Mouse (Mus musculus): ENCODE data around the gene Syt2.

Gene Syt2

DNA sequence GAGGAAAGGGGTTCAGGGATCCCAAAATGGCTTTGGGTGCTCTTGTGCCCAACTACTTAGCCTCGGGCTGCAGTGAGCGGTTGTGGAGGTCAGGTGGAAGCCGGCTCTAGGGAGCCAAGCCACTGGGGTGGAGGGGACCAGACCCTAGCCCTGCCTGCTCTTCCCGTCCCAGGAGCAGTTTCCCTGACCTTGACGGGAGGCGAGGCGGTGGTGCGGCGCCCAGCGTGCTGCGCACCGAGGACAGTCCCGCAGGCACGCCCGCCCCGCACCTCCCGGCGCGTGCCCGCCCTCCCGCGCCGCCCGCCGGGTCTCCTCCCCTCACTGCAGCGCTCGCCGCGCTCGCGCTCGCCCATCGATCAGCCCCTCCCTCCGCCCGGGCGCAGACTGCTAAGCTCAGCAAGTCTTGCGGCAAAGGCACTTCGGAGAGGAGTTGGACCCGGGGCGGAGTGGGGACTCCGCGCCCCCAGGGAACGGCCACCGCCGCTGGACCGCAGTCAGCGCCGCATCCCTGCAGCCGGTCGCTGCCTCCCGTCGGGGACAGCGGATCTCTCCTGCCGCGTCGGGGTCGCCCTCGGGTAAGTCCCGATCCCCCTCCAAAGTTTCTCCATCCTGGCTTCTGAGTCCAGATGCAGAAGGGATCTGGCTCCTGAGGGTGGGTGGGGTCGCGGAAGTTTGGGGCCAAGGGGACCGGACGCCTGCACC is at the start of gene Syt2:
Gene Syt2 (plus strand): TSS at position 417 of the 702 bp plus-strand sequence.
- no peak for DNase-seq (ENCODE audit: low read depth)

- no peak for DNase-seq (ENCODE audit: low read depth)
Observed at GRCm38 (mm10) chr1:134597339-134598054, 49.0 kb upstream of the Syt2 start.

DNA sequence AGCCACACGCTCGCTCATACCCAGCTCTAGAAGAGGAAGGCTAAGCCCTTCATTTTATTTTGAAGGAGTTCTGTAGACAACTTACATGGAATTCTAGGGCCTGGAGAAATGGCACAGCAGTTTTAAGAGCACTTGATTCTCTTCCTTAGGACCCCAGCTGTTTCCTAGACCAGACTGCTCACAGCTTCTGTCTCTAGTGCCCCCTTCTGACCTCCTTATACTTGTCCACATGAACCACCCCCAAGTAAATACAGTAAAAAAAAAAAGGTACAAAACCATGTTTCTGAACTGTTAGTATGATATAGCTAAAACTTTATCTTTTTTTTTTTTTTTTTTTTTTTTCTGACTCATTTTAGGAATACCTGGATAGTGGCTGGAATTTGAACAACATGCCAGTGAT is 42.4 kb upstream of the Syt2 start:
- DNase-seq (ENCODE audit: low read depth), result no peak

GRCm38 (mm10) chr1:134605670-134606069 is 40.8 kb upstream of the Syt2 start:
- no peak for DNase-seq (ENCODE audit: low read depth)

- no peak for DNase-seq (ENCODE audit: low read depth)
Observed at GRCm38 (mm10) chr1:134606381-134606780, 40.1 kb upstream of the Syt2 start.

GRCm38 (mm10) chr1:134607279-134607678 is 39.2 kb upstream of the Syt2 start:
- no peak for DNase-seq (ENCODE audit: low read depth)

- DNase-seq (ENCODE audit: low read depth), result no peak
Observed at GRCm38 (mm10) chr1:134609172-134609571, 37.3 kb upstream of the Syt2 start.

GRCm38 (mm10) chr1:134614554-134614953 is 31.9 kb upstream of the Syt2 start:
- no peak for DNase-seq (ENCODE audit: low read depth)

- no peak for DNase-seq (ENCODE audit: low read depth)
Observed at GRCm38 (mm10) chr1:134614988-134615387, 31.5 kb upstream of the Syt2 start.

GRCm38 (mm10) chr1:134617656-134618055 is 28.8 kb upstream of the Syt2 start:
- DNase-seq (ENCODE audit: low read depth), result no peak

DNA sequence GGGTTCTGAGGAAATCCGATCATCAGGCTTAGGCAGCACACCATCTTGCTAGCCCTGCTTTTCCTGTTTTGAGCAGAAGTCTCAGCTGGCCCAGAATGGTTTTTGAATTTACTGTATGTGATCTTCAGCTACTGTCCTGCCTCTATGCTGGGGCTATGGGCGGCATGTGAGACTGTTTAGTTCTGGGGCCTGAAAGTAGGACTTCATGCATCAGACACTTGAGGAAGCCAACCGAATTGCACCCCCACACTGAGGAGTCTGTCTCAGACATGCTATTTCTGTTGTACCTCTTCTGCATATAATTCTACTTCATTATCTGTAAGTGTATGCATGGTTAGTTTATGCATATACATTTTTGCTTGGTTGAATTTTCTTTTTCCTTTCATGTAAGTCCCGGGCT is 21.2 kb upstream of the Syt2 start:
- DNase-seq (ENCODE audit: low read depth), result no peak

- no peak for DNase-seq (ENCODE audit: low read depth)
Observed at GRCm38 (mm10) chr1:134629455-134629854, 17.0 kb upstream of the Syt2 start.

- no peak for DNase-seq (ENCODE audit: low read depth)
Observed at GRCm38 (mm10) chr1:134634296-134634695, 12.2 kb upstream of the Syt2 start.

DNA sequence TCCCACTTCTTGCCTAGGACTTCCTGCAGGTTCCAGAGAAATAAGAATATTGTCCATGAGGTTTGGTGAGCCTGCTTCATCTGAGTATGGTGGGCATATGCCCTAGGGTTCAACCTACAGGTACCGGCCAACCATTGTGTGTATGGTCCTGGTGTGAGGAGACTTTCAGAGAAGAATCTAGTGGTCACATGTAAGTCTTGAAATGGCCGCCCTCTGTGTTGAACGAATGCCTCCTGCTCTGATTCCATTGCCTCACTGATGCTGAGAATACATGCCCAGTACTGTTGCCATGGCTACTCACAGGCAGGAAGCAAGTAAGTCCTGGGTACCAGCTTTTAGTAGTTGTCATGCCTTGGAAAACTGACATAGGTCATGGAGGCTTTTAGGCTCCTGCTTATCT is 10.2 kb upstream of the Syt2 start:
- DNase-seq (ENCODE audit: low read depth), result no peak

DNA sequence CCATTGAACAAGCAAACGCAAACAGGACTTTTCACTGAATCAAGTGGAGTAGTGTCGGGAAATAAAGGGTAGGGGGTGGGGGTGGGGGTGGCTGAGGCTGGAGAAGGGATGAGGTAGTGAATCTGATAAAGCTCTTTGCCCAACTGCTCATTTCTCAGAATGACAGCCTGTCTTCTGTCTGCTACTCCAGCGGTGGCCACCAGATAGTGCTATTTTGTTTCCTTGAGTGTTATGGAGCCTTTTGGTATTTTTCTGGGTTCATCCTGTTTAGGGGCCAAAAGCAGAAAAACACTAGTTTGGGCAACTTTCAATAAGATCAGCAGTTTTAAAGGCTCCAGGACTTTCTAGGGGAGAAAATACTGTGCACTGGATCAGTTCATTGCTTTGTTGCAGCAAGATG is 9.8 kb upstream of the Syt2 start:
- no peak for DNase-seq (ENCODE audit: low read depth)

- DNase-seq (ENCODE audit: low read depth), result no peak
Observed at GRCm38 (mm10) chr1:134638041-134638440, 8.4 kb upstream of the Syt2 start.

- no peak for DNase-seq (ENCODE audit: low read depth)
Observed at GRCm38 (mm10) chr1:134638522-134638921, 8.0 kb upstream of the Syt2 start.

GRCm38 (mm10) chr1:134639460-134639859 is 7.0 kb upstream of the Syt2 start:
- DNase-seq (ENCODE audit: low read depth), result no peak

GRCm38 (mm10) chr1:134641507-134641906 is 5.0 kb upstream of the Syt2 start:
- DNase-seq (ENCODE audit: low read depth), result no peak

- DNase-seq (ENCODE audit: low read depth), result no peak
Observed at GRCm38 (mm10) chr1:134643702-134644101, 2.8 kb upstream of the Syt2 start.

- DNase-seq (ENCODE audit: low read depth), result no peak
Observed at GRCm38 (mm10) chr1:134645408-134646200, 873 bp upstream of the Syt2 start.

DNA sequence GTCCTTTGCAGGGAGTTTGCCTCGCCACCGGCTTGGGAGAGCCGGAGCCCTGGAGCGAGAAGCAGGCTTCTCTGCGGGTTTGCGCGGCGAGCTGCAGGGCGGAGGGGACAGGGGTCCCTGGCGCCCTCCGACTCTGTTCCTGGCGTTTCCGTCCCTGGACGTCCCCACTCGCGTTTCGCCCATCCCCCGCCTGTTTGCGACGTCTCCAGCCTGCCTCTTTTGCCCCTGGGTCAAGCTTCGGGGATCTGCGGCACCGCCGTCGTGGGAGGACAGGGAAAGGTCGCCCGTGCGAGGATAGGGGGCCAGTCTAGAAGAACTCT is 446 bp downstream of the Syt2 start:
- DNase-seq (ENCODE audit: low read depth), result no peak

GRCm38 (mm10) chr1:134647591-134647990 is 1.1 kb downstream of the Syt2 start:
- no peak for DNase-seq (ENCODE audit: low read depth)
